Mouse (Mus musculus): ENCODE results near the gene Gm9513. TPM values are rescaled to one million over a fixed set of nuclear protein-coding genes. Genes with fewer than 3 reads are reported as not detected.

The Gm9513 gene
- not detected in 2 replicates for polyA plus RNA-seq (2014; fragmentation: Nextera tagmentation; extraction: Ambion mirVana)

GRCm38 (mm10) chr9:36475338-36475737 lies at the start of gene Gm9513:
Gm9513 (plus strand) TSS chr9:36475638.
- Histone ChIP-seq H3K4me3 (ENCODE audit: low read depth, low read length) (no peak within 1 kb of the TSS), H3K27ac (replicated peaks; ENCODE audit: low read depth, low read length) (no peak within 1 kb of the TSS), H3K4me1 (ENCODE audit: control insufficient read depth, insufficient read depth, low read length) (no peaks in the 10 kb centered on the region), H3K9me3 (ENCODE audit: control insufficient read depth, low read length) (no peaks in the 10 kb centered on the region; the same call in 1 of the 2 replicates), H3K36me3 (ENCODE audit: control insufficient read depth, insufficient read depth, low read length) (no peaks in the 10 kb centered on the region), H3K27me3 (ENCODE audit: control insufficient read depth, insufficient read depth, low read length) (no peaks in the 10 kb centered on the region), H3K4me2 (ENCODE audit: low read depth, severe bottlenecking) (no peak within 1 kb of the TSS), H3K9ac (ENCODE audit: low read length) (no peak within 1 kb of the TSS)
- no peak for DNase-seq (ENCODE audit: low spot score)
- 67% methylated on average over 3 of the region's 3 CpGs for WGBS
- no peak for ATAC-seq (ENCODE audit: insufficient number of reproducible peaks, low FRiP score, low TSS enrichment, low read depth)

GRCm38 (mm10) chr9:36431584-36431983 lies 43.9 kb upstream of the Gm9513 start, which contains the start of gene Gm7257:
Gm7257 (plus strand) TSS chr9:36431884.
- Histone ChIP-seq H3K4me2 (ENCODE audit: low read depth, severe bottlenecking) (no peak within 1 kb of the TSS), H3K27ac (replicated peaks; ENCODE audit: low read depth, low read length) (no peak within 1 kb of the TSS), H3K4me3 (ENCODE audit: low read depth, low read length) (no peak within 1 kb of the TSS), H3K36me3 (ENCODE audit: control insufficient read depth, insufficient read depth, low read length) (no peaks in the 10 kb centered on the region), H3K4me1 (ENCODE audit: control insufficient read depth, insufficient read depth, low read length) (no peaks in the 10 kb centered on the region), H3K9me3 (ENCODE audit: control insufficient read depth, low read length) (no peaks in the 10 kb centered on the region; the same call in 1 of the 2 replicates), H3K27me3 (ENCODE audit: control insufficient read depth, insufficient read depth, low read length) (no peaks in the 10 kb centered on the region), H3K9ac (ENCODE audit: low read length) (no peak within 1 kb of the TSS)
- WGBS, result 81% methylated on average over 4 of the region's 4 CpGs
- DNase-seq (ENCODE audit: low spot score), result no peak
- ATAC-seq (ENCODE audit: insufficient number of reproducible peaks, low FRiP score, low TSS enrichment, low read depth), result no peak

- no peaks in the 10 kb centered on the region for H3K9me3 ChIP-seq (ENCODE audit: control insufficient read depth, low read length)
- H3K4me1 ChIP-seq (ENCODE audit: control insufficient read depth, insufficient read depth, low read length), result no peaks in the 10 kb centered on the region
- 44% methylated on average over 2 of the region's 2 CpGs for WGBS
- no peak for DNase-seq (ENCODE audit: low spot score)
- H3K4me3 ChIP-seq (ENCODE audit: low read depth, low read length), result no peak overlapping the region
- no peak overlapping the region for H3K27ac ChIP-seq (replicated peaks; ENCODE audit: low read depth, low read length)
- H3K27me3 ChIP-seq (ENCODE audit: control insufficient read depth, insufficient read depth, low read length), result no peaks in the 10 kb centered on the region
- no peak overlapping the region for H3K4me2 ChIP-seq (ENCODE audit: low read depth, severe bottlenecking)
- H3K9ac ChIP-seq (ENCODE audit: low read length), result no peak overlapping the region
- ATAC-seq (ENCODE audit: insufficient number of reproducible peaks, low FRiP score, low TSS enrichment, low read depth), result no peak
- H3K36me3 ChIP-seq (ENCODE audit: control insufficient read depth, insufficient read depth, low read length), result no peaks in the 10 kb centered on the region
Measured at GRCm38 (mm10) chr9:36435051-36435764, 40.2 kb upstream of the Gm9513 start.

GRCm38 (mm10) chr9:36494501-36495220 lies 19.2 kb downstream of the Gm9513 start:
- Histone ChIP-seq H3K9me3 (ENCODE audit: control insufficient read depth, low read length) (no peaks in the 10 kb centered on the region; the same call in 1 of the 2 replicates), H3K27me3 (ENCODE audit: control insufficient read depth, insufficient read depth, low read length) (no peaks in the 10 kb centered on the region), H3K4me1 (ENCODE audit: control insufficient read depth, insufficient read depth, low read length) (no peaks in the 10 kb centered on the region), H3K36me3 (ENCODE audit: control insufficient read depth, insufficient read depth, low read length) (no peaks in the 10 kb centered on the region), H3K4me2 (ENCODE audit: low read depth, severe bottlenecking) (no peak overlapping the region), H3K27ac (replicated peaks; ENCODE audit: low read depth, low read length) (no peak overlapping the region), H3K4me3 (ENCODE audit: low read depth, low read length) (no peak overlapping the region), H3K9ac (ENCODE audit: low read length) (no peak overlapping the region)
- ATAC-seq (ENCODE audit: insufficient number of reproducible peaks, low FRiP score, low TSS enrichment, low read depth) (no peak), DNase-seq (ENCODE audit: low spot score) (no peak)
- WGBS, result 91% methylated on average over 4 of the region's 4 CpGs

GRCm38 (mm10) chr9:36495824-36496223 lies 20.4 kb downstream of the Gm9513 start:
- Histone ChIP-seq H3K27me3 (ENCODE audit: control insufficient read depth, insufficient read depth, low read length) (no peaks in the 10 kb centered on the region), H3K4me2 (ENCODE audit: low read depth, severe bottlenecking) (no peak overlapping the region), H3K36me3 (ENCODE audit: control insufficient read depth, insufficient read depth, low read length) (no peaks in the 10 kb centered on the region), H3K9ac (ENCODE audit: low read length) (no peak overlapping the region), H3K4me1 (ENCODE audit: control insufficient read depth, insufficient read depth, low read length) (no peaks in the 10 kb centered on the region), H3K4me3 (ENCODE audit: low read depth, low read length) (no peak overlapping the region), H3K27ac (replicated peaks; ENCODE audit: low read depth, low read length) (no peak overlapping the region), H3K9me3 (ENCODE audit: control insufficient read depth, low read length) (no peaks in the 10 kb centered on the region; the same call in 1 of the 2 replicates)
- ATAC-seq (ENCODE audit: insufficient number of reproducible peaks, low FRiP score, low TSS enrichment, low read depth) (no peak), DNase-seq (ENCODE audit: low spot score) (no peak)
- 55% methylated on average over 1 of the region's 1 CpGs for WGBS

GRCm38 (mm10) chr9:36504211-36504610 lies 28.8 kb downstream of the Gm9513 start:
- no peaks in the 10 kb centered on the region for H3K27me3 ChIP-seq (ENCODE audit: control insufficient read depth, insufficient read depth, low read length)
- no peaks in the 10 kb centered on the region for H3K36me3 ChIP-seq (ENCODE audit: control insufficient read depth, insufficient read depth, low read length)
- H3K27ac ChIP-seq (replicated peaks; ENCODE audit: low read depth, low read length), result no peak overlapping the region
- H3K4me1 ChIP-seq (ENCODE audit: control insufficient read depth, insufficient read depth, low read length), result no peaks in the 10 kb centered on the region
- no peak overlapping the region for H3K9ac ChIP-seq (ENCODE audit: low read length)
- H3K4me2 ChIP-seq (ENCODE audit: low read depth, severe bottlenecking), result no peak overlapping the region
- ATAC-seq (ENCODE audit: insufficient number of reproducible peaks, low FRiP score, low TSS enrichment, low read depth), result no peak
- no peak overlapping the region for H3K4me3 ChIP-seq (ENCODE audit: low read depth, low read length)
- 82% methylated on average over 5 of the region's 5 CpGs for WGBS
- peaks cover 6% of the 10 kb centered on the region; the same call in 1 of the 2 replicates for H3K9me3 ChIP-seq (ENCODE audit: control insufficient read depth, low read length)
- no peak for DNase-seq (ENCODE audit: low spot score)

Other genes with a start within 250 kb of the Gm9513 start
- gene Gm7257, start 43.8 kb upstream of the Gm9513 start, polyA plus RNA-seq (2014; fragmentation: Nextera tagmentation; extraction: Ambion mirVana), result not detected in 2 replicates
- gene Gm5615, start 66.3 kb downstream of the Gm9513 start, polyA plus RNA-seq (2014; fragmentation: Nextera tagmentation; extraction: Ambion mirVana), result not detected in 2 replicates
- gene Gm17689, start 107.0 kb downstream of the Gm9513 start, polyA plus RNA-seq (2014; fragmentation: Nextera tagmentation; extraction: Ambion mirVana), result not detected in 2 replicates
- not detected in 2 replicates for gene A630095E13Rik, start 167.7 kb downstream of the Gm9513 start, polyA plus RNA-seq (2014; fragmentation: Nextera tagmentation; extraction: Ambion mirVana)
- not detected in 2 replicates for gene Acrv1, start 217.6 kb downstream of the Gm9513 start, polyA plus RNA-seq (2014; fragmentation: Nextera tagmentation; extraction: Ambion mirVana)

All from limb, embryonic 11.5 days (tissue).